Mouse (Mus musculus) intestine, postnatal 0 days (tissue): ENCODE results near the gene Naga. TPM values are rescaled to one million over a fixed set of nuclear protein-coding genes. Genes with fewer than 3 reads are reported as not detected.
A peak's percentile ranks its signal among the peaks of the same experiment; 100 is the strongest.

Experiments
- ATAC-seq: fragments of 200-750 bp; cut with Nextera tagmentation; 2 replicates; pipeline ENCODE4 v1.8.0; 2017; ENCODE audit warnings: mild to moderate bottlenecking, moderate TSS enrichment, moderate library complexity
- H3K27ac ChIP-seq: fragments of 300-500 bp; sonication (generic); 2 replicates; pipeline ENCODE4 v1.5.1; 2014; ENCODE audit warnings: mild to moderate bottlenecking, low read depth, low read length, moderate library complexity
- H3K27me3 ChIP-seq: fragments of 300-500 bp; sonication (generic); replicated peaks from 2 replicates; pipeline ENCODE4 v1.6.1; 2014; ENCODE audit warnings: low read length, mixed read lengths; ENCODE audit not compliant: control insufficient read depth, insufficient read depth
- H3K36me3 ChIP-seq: fragments of 300-500 bp; sonication (generic); 2 replicates; pipeline ENCODE4 v1.6.1; 2014; ENCODE audit warnings: mild to moderate bottlenecking, moderate library complexity; ENCODE audit not compliant: control insufficient read depth, insufficient read depth
- H3K4me1 ChIP-seq: fragments of 300-500 bp; sonication (generic); replicated peaks from 2 replicates; pipeline ENCODE4 v1.6.1; 2014; ENCODE audit warnings: antibody characterized with exemption, low read length, mixed read lengths; ENCODE audit not compliant: control insufficient read depth, insufficient read depth
- H3K4me2 ChIP-seq: fragments of 300-500 bp; sonication (generic); replicated peaks from 2 replicates; pipeline ENCODE4 v1.6.1; 2014; ENCODE audit warnings: low read depth, mild to moderate bottlenecking, moderate library complexity
- H3K4me3 ChIP-seq: fragments of 300-500 bp; sonication (generic); 2 replicates; pipeline ENCODE4 v1.5.1; 2014; ENCODE audit warnings: low read depth, low read length
- H3K9ac ChIP-seq: fragments of 300-500 bp; sonication (generic); 2 replicates; pipeline ENCODE4 v1.6.1; 2014; ENCODE audit warnings: mild to moderate bottlenecking, low read depth, low read length
- H3K9me3 ChIP-seq: fragments of 300-500 bp; sonication (generic); 2 replicates; pipeline ENCODE4 v1.6.1; 2016; ENCODE audit warnings: mixed run types; ENCODE audit not compliant: control insufficient read depth
- CTCF ChIP-seq: sonication (generic); IDR thresholded peaks from 2 replicates; pipeline ENCODE4 v1.5.1; 2016; ENCODE audit warnings: low read depth, mild to moderate bottlenecking, control low read depth, antibody characterized with exemption, moderate library complexity
- WGBS: fragments of 180-500 bp; shearing (Covaris S2); extraction: QIAGEN DNeasy Blood & Tissue Kit; methylation state at CpG from one replicate; pipeline ENCODE4 v1.1.7; 2014; 5-methylcytosine and 5-hydroxymethylcytosine counted together
- polyA plus RNA-seq: library from polyadenylated mRNA; unstranded; fragments of >200 nt; fragmentation: Nextera tagmentation; extraction: Ambion mirVana; gene quantifications from 2 replicates; pipeline ENCODE4 v1.2.1, GENCODE M21; 2015

The Naga gene
- 1,439 and 1,503 TPM in 2 replicates for polyA plus RNA-seq

DNA sequence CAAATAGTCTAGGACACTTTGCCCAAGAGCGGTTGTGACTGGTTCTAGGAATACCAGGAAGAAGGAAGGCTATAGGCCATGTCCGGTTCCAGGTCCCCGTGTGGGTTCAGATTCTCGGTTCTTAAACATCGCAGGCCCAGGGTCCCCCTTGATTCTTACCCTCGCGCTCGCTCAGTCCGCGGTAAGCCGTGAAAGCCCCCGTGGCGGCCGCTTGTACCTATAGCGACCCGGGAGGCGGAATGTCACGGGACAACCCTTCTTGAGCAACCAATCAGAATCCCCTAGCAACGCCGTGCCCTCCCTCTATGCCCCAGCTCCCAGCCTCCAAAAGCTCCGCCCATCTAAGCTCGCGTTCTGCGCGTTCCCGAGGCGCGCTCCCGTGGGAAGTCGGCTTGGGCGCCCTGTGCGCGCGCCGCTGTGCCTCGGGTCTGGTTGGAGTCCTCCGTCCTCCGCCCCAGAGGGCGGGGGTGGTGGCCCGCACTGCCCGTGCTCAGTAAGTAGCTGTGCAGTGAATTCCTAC, at the start of gene Naga, which contains the start of the genes Pheta2 and Smdt1:
Gene Naga (minus strand): TSS at position 333 of the 520 bp plus-strand sequence.
Gene Pheta2 (plus strand): TSS at position 350 of the 520 bp plus-strand sequence.
Gene Smdt1 (plus strand): TSS at position 367 of the 520 bp plus-strand sequence.
- peak; percentile 48 for TF ChIP-seq CTCF
- Histone ChIP-seq H3K27me3 (no peaks in the 10 kb centered on the region), H3K4me1 (peaks cover 9% of the 10 kb centered on the region; the same call in 1 of the 2 replicates), H3K4me2 (peak within 1 kb of the TSS; percentile 70), H3K9ac (peak within 1 kb of the TSS; percentile 57), H3K36me3 (peaks cover 31% of the 10 kb centered on the region), H3K27ac (peak within 1 kb of the TSS; percentile 88), H3K9me3 (no peaks in the 10 kb centered on the region), H3K4me3 (peak within 1 kb of the TSS; percentile 59)
- under 1% methylated on average over 41 of the region's 41 CpGs for WGBS
- ATAC-seq, result peak; percentile 75

GRCm38 (mm10) chr15:82385729-82386128, 47.0 kb upstream of the Naga start:
- 82% methylated on average over 2 of the region's 2 CpGs for WGBS
- Histone ChIP-seq H3K36me3 (no peaks in the 10 kb centered on the region), H3K9me3 (no peaks in the 10 kb centered on the region)

DNA sequence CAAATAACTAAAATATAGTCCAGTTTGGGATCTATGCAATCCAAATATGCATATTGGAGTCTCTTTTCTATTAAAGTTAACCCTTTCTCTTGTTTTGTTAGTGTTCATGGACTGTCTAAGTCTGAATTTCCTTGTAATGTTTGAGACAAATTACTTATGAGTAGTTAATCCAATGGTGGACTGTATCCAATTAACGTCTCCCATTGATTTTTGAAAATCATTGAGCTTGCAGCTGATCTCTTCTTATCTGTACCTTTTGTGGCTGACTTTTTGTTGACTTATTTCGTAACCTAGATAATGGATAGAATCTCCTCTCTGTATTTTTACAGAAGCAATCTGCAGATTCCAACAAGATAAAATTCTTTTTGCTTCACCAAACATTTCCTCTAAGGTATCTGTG, 43.7 kb upstream of the Naga start:
- Histone ChIP-seq H3K9ac (no peak overlapping the region), H3K36me3 (no peaks in the 10 kb centered on the region), H3K9me3 (no peaks in the 10 kb centered on the region), H3K4me3 (no peak overlapping the region), H3K27me3 (no peaks in the 10 kb centered on the region), H3K4me2 (no peak overlapping the region), H3K27ac (no peak overlapping the region), H3K4me1 (0 out of 2 replicates have a peak, but pooled peaks cover 5% of the 10 kb centered on the region)
- no peak for TF ChIP-seq CTCF
- 62% methylated on average over 2 of the region's 2 CpGs for WGBS
- ATAC-seq, result no peak

More at GRCm38 (mm10) chr15:82385729-82386128, 47.0 kb upstream of the Naga start:
- no peaks in the 10 kb centered on the region for H3K27me3 ChIP-seq
- no peak overlapping the region for H3K27ac ChIP-seq
- no peak overlapping the region for H3K4me2 ChIP-seq
- no peak for ATAC-seq
- no peak overlapping the region for H3K9ac ChIP-seq
- no peaks in the 10 kb centered on the region for H3K4me1 ChIP-seq
- TF ChIP-seq CTCF, result no peak
- no peak overlapping the region for H3K4me3 ChIP-seq

- no peaks in the 10 kb centered on the region for H3K36me3 ChIP-seq
- 0 out of 2 replicates have a peak, but pooled peaks cover 5% of the 10 kb centered on the region for H3K4me1 ChIP-seq
- peak overlapping the region; percentile 73 for H3K4me2 ChIP-seq
- 36% methylated on average over 7 of the region's 7 CpGs for whole genome bisulfite sequencing
- 0 out of 2 replicates have a peak overlapping the region, but pooled peaks have one; percentile 31 for H3K27ac ChIP-seq
- TF ChIP-seq CTCF, result no peak
- no peaks in the 10 kb centered on the region for H3K9me3 ChIP-seq
- no peak overlapping the region for H3K9ac ChIP-seq
- H3K4me3 ChIP-seq, result 0 out of 2 replicates have a peak overlapping the region, but pooled peaks have one; percentile 13
- H3K27me3 ChIP-seq, result no peaks in the 10 kb centered on the region
- ATAC-seq, result no peak
Observed at GRCm38 (mm10) chr15:82380714-82381062, 42.0 kb upstream of the Naga start.

DNA sequence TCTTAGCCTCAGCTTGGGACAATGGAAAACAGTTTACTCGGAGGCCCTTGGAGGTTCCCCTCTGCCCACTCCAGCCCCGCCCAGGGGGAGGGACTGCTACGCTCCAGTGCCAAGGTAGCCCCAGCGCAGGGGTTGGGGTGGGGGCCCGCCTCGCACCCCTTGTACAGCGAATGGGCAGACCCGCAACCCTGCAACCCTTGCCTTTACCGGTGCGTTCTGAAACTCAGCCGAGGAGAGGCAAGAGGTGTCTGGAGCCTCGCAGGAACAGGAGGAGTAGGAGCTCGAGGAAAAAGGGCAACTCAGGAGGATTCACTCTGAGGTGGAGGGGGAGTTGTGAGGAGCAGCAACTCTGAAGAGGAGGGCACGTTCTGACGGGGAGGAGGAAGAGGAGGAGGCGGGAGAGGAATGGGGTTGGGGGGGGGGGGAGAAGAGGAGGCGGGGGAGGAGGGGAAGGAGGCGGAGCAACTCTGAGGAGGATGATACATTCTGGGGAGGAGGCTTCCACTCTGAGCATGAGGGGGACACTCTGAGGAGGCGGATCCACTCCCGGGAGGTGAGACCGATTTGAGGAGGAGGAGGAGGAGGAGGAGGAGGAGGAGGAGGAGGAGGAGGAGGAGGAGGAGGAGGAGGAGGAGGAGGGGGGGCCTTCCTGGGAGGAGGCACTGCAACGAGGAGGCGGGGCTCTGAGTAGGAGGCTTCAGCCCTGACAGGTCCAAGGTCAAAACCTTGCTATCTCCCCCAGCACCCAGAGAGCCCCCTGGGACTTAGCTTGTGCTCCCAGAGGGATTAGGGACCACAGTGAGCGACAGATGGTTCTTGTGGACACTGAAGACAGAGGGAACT, 41.4 kb upstream of the Naga start, which contains the start of gene Cyp2d22:
Gene Cyp2d22 (minus strand): TSS at position 390 of the 843 bp plus-strand sequence.
- ATAC-seq, result peak; percentile 63
- Histone ChIP-seq H3K9ac (peak within 1 kb of the TSS; percentile 59), H3K27ac (peak within 1 kb of the TSS; percentile 84), H3K4me1 (0 out of 2 replicates have a peak, but pooled peaks cover 5% of the 10 kb centered on the region), H3K27me3 (no peaks in the 10 kb centered on the region), H3K36me3 (no peaks in the 10 kb centered on the region), H3K4me2 (peak within 1 kb of the TSS; percentile 73), H3K9me3 (no peaks in the 10 kb centered on the region), H3K4me3 (peak within 1 kb of the TSS; percentile 51)
- 2% methylated on average over 18 of the region's 24 CpGs for WGBS
- no peak for TF ChIP-seq CTCF

GRCm38 (mm10) chr15:82379511-82379870, 40.8 kb upstream of the Naga start:
- Histone ChIP-seq H3K4me2 (peak overlapping the region; percentile 73), H3K27ac (peak overlapping the region; percentile 84), H3K9me3 (no peaks in the 10 kb centered on the region), H3K4me1 (0 out of 2 replicates have a peak, but pooled peaks cover 5% of the 10 kb centered on the region), H3K4me3 (peak overlapping the region; percentile 51), H3K9ac (peak overlapping the region; percentile 59), H3K36me3 (no peaks in the 10 kb centered on the region), H3K27me3 (no peaks in the 10 kb centered on the region)
- 17% methylated on average over 7 of the region's 7 CpGs for WGBS
- peak; percentile 70 for ATAC-seq
- TF ChIP-seq CTCF, result no peak
